Mouse (Mus musculus): ENCODE measurements around the gene Vmn2r60. TPM values are rescaled to one million over a fixed set of nuclear protein-coding genes. Genes with fewer than 3 reads are reported as not detected.
"Not testable (repeated sequence)": the region's sequence is repeated elsewhere in the genome, so short reads cannot be mapped to it uniquely, and the experiment has no call there.

The Vmn2r60 gene
- not detected in 2 replicates for polyA plus RNA-seq (2015; fragmentation: Nextera tagmentation; extraction: Ambion mirVana)

- no peaks in the 10 kb centered on the region for H3K27me3 ChIP-seq (replicated peaks)
- whole genome bisulfite sequencing, result 78% methylated on average over 2 of the region's 2 CpGs
- no peak within 1 kb of the TSS for H3K4me3 ChIP-seq
- H3K4me2 ChIP-seq, result no peak within 1 kb of the TSS
- no peak for ATAC-seq (replicated peaks)
- peaks cover 8% of the 10 kb centered on the region for H3K9me3 ChIP-seq
- no peak within 1 kb of the TSS for H3K27ac ChIP-seq
- H3K4me1 ChIP-seq, result no peaks in the 10 kb centered on the region
- H3K36me3 ChIP-seq (replicated peaks), result no peaks in the 10 kb centered on the region
- H3K9ac ChIP-seq, result no peak within 1 kb of the TSS
Measured at GRCm38 (mm10) chr7:42107470-42107869, at the start of gene Vmn2r60. Gene Vmn2r60 (plus strand): TSS chr7:42107770.

GRCm38 (mm10) chr7:42058923-42059322, 48.6 kb upstream of the Vmn2r60 start, which contains the start of gene Vmn2r59:
Gene Vmn2r59 (minus strand): TSS chr7:42059023.
- peaks cover 14% of the 10 kb centered on the region; the same call in 1 of the 2 replicates for H3K9me3 ChIP-seq
- no peak within 1 kb of the TSS for H3K4me3 ChIP-seq
- no peak within 1 kb of the TSS for H3K27ac ChIP-seq
- no peak within 1 kb of the TSS for H3K9ac ChIP-seq
- no peak within 1 kb of the TSS for H3K4me2 ChIP-seq
- H3K36me3 ChIP-seq (replicated peaks), result no peaks in the 10 kb centered on the region
- no peaks in the 10 kb centered on the region for H3K4me1 ChIP-seq
- no peak for ATAC-seq (replicated peaks)
- H3K27me3 ChIP-seq (replicated peaks), result no peaks in the 10 kb centered on the region

- not testable (repeated sequence) for H3K4me2 ChIP-seq; H3K27me3 ChIP-seq (replicated peaks); H3K27ac ChIP-seq; H3K9me3 ChIP-seq; H3K36me3 ChIP-seq (replicated peaks); H3K9ac ChIP-seq; ATAC-seq (replicated peaks); H3K4me3 ChIP-seq; H3K4me1 ChIP-seq
- 79% methylated on average over 14 of the region's 14 CpGs for WGBS
Measured at GRCm38 (mm10) chr7:42107061-42107460, 509 bp upstream of the Vmn2r60 start.

Other genes with a start within 250 kb of the Vmn2r60 start
- gene Vmn2r58, start 235.1 kb upstream of the Vmn2r60 start, polyA plus RNA-seq (2015; fragmentation: Nextera tagmentation; extraction: Ambion mirVana), result not detected in 2 replicates
- gene Vmn2r59, start 48.7 kb upstream of the Vmn2r60 start, polyA plus RNA-seq (2015; fragmentation: Nextera tagmentation; extraction: Ambion mirVana), result not detected in 2 replicates
- not detected in 2 replicates for gene Vmn2r61, start 152.3 kb downstream of the Vmn2r60 start, polyA plus RNA-seq (2015; fragmentation: Nextera tagmentation; extraction: Ambion mirVana)